Mouse (Mus musculus): ENCODE results near the gene Msh5. TPM values are rescaled to one million over a fixed set of nuclear protein-coding genes. Genes with fewer than 3 reads are reported as not detected.
"Not testable (repeated sequence)": the region's sequence is repeated elsewhere in the genome, so short reads cannot be mapped to it uniquely, and the experiment has no call there.

Msh5 gene
- polyA plus RNA-seq, 1 experiment from 2014 or later: 2.3 TPM

GRCm38 (mm10) chr17:35004075-35004717 lies 42.3 kb downstream of the Msh5 start:
- 94% methylated on average over 17 of the region's 17 CpGs for WGBS
- no peak overlapping the region for H3K4me3 ChIP-seq (ENCODE audit: low read depth, low read length)
- no peak for DNase-seq (ENCODE audit: low spot score)
- H3K27ac ChIP-seq (ENCODE audit: low read depth, low read length): no peak overlapping the region
- peaks cover 47% of the 10 kb centered on the region for H3K36me3 ChIP-seq (ENCODE audit: control insufficient read depth, insufficient read depth, low read length)
- no peak overlapping the region for H3K4me2 ChIP-seq (ENCODE audit: low read length)
- H3K9ac ChIP-seq (ENCODE audit: low read length): no peak overlapping the region
- no peak for ATAC-seq
- H3K4me1 ChIP-seq (ENCODE audit: control insufficient read depth, insufficient read depth, low read length): peaks cover 12% of the 10 kb centered on the region
- H3K27me3 ChIP-seq (replicated peaks; ENCODE audit: control insufficient read depth, insufficient read depth, low read length): no peaks in the 10 kb centered on the region
- no peaks in the 10 kb centered on the region for H3K9me3 ChIP-seq (replicated peaks; ENCODE audit: control insufficient read depth, low read length)

- 72% methylated on average over 9 of the region's 9 CpGs for WGBS
- Histone ChIP-seq H3K4me3 (ENCODE audit: low read depth, low read length) (no peak overlapping the region), H3K36me3 (ENCODE audit: control insufficient read depth, insufficient read depth, low read length) (peaks cover 38% of the 10 kb centered on the region), H3K4me1 (ENCODE audit: control insufficient read depth, insufficient read depth, low read length) (peaks cover 12% of the 10 kb centered on the region), H3K9me3 (replicated peaks; ENCODE audit: control insufficient read depth, low read length) (no peaks in the 10 kb centered on the region), H3K27ac (ENCODE audit: low read depth, low read length) (no peak overlapping the region), H3K27me3 (replicated peaks; ENCODE audit: control insufficient read depth, insufficient read depth, low read length) (no peaks in the 10 kb centered on the region), H3K9ac (ENCODE audit: low read length) (peak overlapping the region; percentile 93), H3K4me2 (ENCODE audit: low read length) (peak overlapping the region; percentile 100)
- ATAC-seq (no peak), DNase-seq (ENCODE audit: low spot score) (no peak)
These were observed 43.3 kb downstream of the Msh5 start for GRCm38 (mm10) chr17:35003022-35003838.

GRCm38 (mm10) chr17:35002153-35002865 lies 44.2 kb downstream of the Msh5 start:
- peaks cover 37% of the 10 kb centered on the region for H3K36me3 ChIP-seq (ENCODE audit: control insufficient read depth, insufficient read depth, low read length)
- peak overlapping the region; percentile 93 for H3K9ac ChIP-seq (ENCODE audit: low read length)
- peak overlapping the region; percentile 100 for H3K4me2 ChIP-seq (ENCODE audit: low read length)
- no peaks in the 10 kb centered on the region for H3K27me3 ChIP-seq (replicated peaks; ENCODE audit: control insufficient read depth, insufficient read depth, low read length)
- no peaks in the 10 kb centered on the region for H3K9me3 ChIP-seq (replicated peaks; ENCODE audit: control insufficient read depth, low read length)
- peak overlapping the region; percentile 9; the same call in 1 of the 2 replicates for H3K27ac ChIP-seq (ENCODE audit: low read depth, low read length)
- peak; percentile 4 for DNase-seq (ENCODE audit: low spot score)
- peak overlapping the region; percentile 88 for H3K4me3 ChIP-seq (ENCODE audit: low read depth, low read length)
- 7% methylated on average over 12 of the region's 12 CpGs for WGBS
- peaks cover 12% of the 10 kb centered on the region for H3K4me1 ChIP-seq (ENCODE audit: control insufficient read depth, insufficient read depth, low read length)
- no peak for ATAC-seq

GRCm38 (mm10) chr17:35001452-35002152 lies 44.9 kb downstream of the Msh5 start:
- peak overlapping the region; percentile 88 for H3K4me3 ChIP-seq (ENCODE audit: low read depth, low read length)
- DNase-seq (ENCODE audit: low spot score): peak; percentile 20
- peak overlapping the region; percentile 100 for H3K4me2 ChIP-seq (ENCODE audit: low read length)
- H3K27me3 ChIP-seq (replicated peaks; ENCODE audit: control insufficient read depth, insufficient read depth, low read length): no peaks in the 10 kb centered on the region
- peak overlapping the region; percentile 93 for H3K9ac ChIP-seq (ENCODE audit: low read length)
- ATAC-seq: no peak
- H3K27ac ChIP-seq (ENCODE audit: low read depth, low read length): peak overlapping the region; percentile 96
- H3K36me3 ChIP-seq (ENCODE audit: control insufficient read depth, insufficient read depth, low read length): peaks cover 33% of the 10 kb centered on the region
- no peaks in the 10 kb centered on the region for H3K9me3 ChIP-seq (replicated peaks; ENCODE audit: control insufficient read depth, low read length)
- under 1% methylated on average over 34 of the region's 35 CpGs for WGBS
- peaks cover 12% of the 10 kb centered on the region for H3K4me1 ChIP-seq (ENCODE audit: control insufficient read depth, insufficient read depth, low read length)

GRCm38 (mm10) chr17:35000717-35001451 lies 45.7 kb downstream of the Msh5 start, which contains the start of gene Vars:
TSS of gene Vars (plus strand) at chr17:35000987.
- peak within 1 kb of the TSS; percentile 93 for H3K9ac ChIP-seq (ENCODE audit: low read length)
- H3K9me3 ChIP-seq (replicated peaks; ENCODE audit: control insufficient read depth, low read length): no peaks in the 10 kb centered on the region
- H3K27ac ChIP-seq (ENCODE audit: low read depth, low read length): peak within 1 kb of the TSS; percentile 96
- peaks cover 12% of the 10 kb centered on the region for H3K4me1 ChIP-seq (ENCODE audit: control insufficient read depth, insufficient read depth, low read length)
- H3K36me3 ChIP-seq (ENCODE audit: control insufficient read depth, insufficient read depth, low read length): peaks cover 28% of the 10 kb centered on the region
- peak within 1 kb of the TSS; percentile 88 for H3K4me3 ChIP-seq (ENCODE audit: low read depth, low read length)
- H3K27me3 ChIP-seq (replicated peaks; ENCODE audit: control insufficient read depth, insufficient read depth, low read length): no peaks in the 10 kb centered on the region
- ATAC-seq (peak; percentile 93), DNase-seq (ENCODE audit: low spot score) (peak; percentile 85)
- 1% methylated on average over 63 of the region's 83 CpGs for WGBS
- H3K4me2 ChIP-seq (ENCODE audit: low read length): peak within 1 kb of the TSS; percentile 100

- not testable (repeated sequence) for H3K27me3 ChIP-seq (replicated peaks; ENCODE audit: control insufficient read depth, insufficient read depth, low read length); ATAC-seq; H3K9me3 ChIP-seq (replicated peaks; ENCODE audit: control insufficient read depth, low read length)
- Histone ChIP-seq H3K36me3 (ENCODE audit: control insufficient read depth, insufficient read depth, low read length) (peaks cover 20% of the 10 kb centered on the region), H3K27ac (ENCODE audit: low read depth, low read length) (peak overlapping the region; percentile 96), H3K4me1 (ENCODE audit: control insufficient read depth, insufficient read depth, low read length) (peaks cover 12% of the 10 kb centered on the region), H3K4me2 (ENCODE audit: low read length) (peak overlapping the region; percentile 100), H3K9ac (ENCODE audit: low read length) (peak overlapping the region; percentile 93), H3K4me3 (ENCODE audit: low read depth, low read length) (peak overlapping the region; percentile 88)
- 29% methylated on average over 29 of the region's 32 CpGs for WGBS
- DNase-seq (ENCODE audit: low spot score): peak; percentile 13
These were observed 46.5 kb downstream of the Msh5 start for GRCm38 (mm10) chr17:34999871-35000716.

GRCm38 (mm10) chr17:34998526-34999430 lies 47.8 kb downstream of the Msh5 start:
- ATAC-seq: no peak
- no peak overlapping the region for H3K27ac ChIP-seq (ENCODE audit: low read depth, low read length)
- H3K4me2 ChIP-seq (ENCODE audit: low read length): peak overlapping the region; percentile 100
- H3K4me3 ChIP-seq (ENCODE audit: low read depth, low read length): 0 out of 2 replicates have a peak overlapping the region, but pooled peaks have one; percentile 25
- H3K9ac ChIP-seq (ENCODE audit: low read length): no peak overlapping the region
- H3K4me1 ChIP-seq (ENCODE audit: control insufficient read depth, insufficient read depth, low read length): peaks cover 12% of the 10 kb centered on the region
- H3K9me3 ChIP-seq (replicated peaks; ENCODE audit: control insufficient read depth, low read length): no peaks in the 10 kb centered on the region
- DNase-seq (ENCODE audit: low spot score): no peak
- peaks cover 8% of the 10 kb centered on the region; the same call in 1 of the 2 replicates for H3K36me3 ChIP-seq (ENCODE audit: control insufficient read depth, insufficient read depth, low read length)
- 95% methylated on average over 15 of the region's 15 CpGs for WGBS
- H3K27me3 ChIP-seq (replicated peaks; ENCODE audit: control insufficient read depth, insufficient read depth, low read length): no peaks in the 10 kb centered on the region
